Mouse (Mus musculus): Measurements from ENCODE around the gene Olfr545. TPM values are rescaled to one million over a fixed set of nuclear protein-coding genes. Genes with fewer than 3 reads are reported as not detected.

Gene Olfr545
- polyA plus RNA-seq, 1 experiment from 2014 or later = not detected

DNA sequence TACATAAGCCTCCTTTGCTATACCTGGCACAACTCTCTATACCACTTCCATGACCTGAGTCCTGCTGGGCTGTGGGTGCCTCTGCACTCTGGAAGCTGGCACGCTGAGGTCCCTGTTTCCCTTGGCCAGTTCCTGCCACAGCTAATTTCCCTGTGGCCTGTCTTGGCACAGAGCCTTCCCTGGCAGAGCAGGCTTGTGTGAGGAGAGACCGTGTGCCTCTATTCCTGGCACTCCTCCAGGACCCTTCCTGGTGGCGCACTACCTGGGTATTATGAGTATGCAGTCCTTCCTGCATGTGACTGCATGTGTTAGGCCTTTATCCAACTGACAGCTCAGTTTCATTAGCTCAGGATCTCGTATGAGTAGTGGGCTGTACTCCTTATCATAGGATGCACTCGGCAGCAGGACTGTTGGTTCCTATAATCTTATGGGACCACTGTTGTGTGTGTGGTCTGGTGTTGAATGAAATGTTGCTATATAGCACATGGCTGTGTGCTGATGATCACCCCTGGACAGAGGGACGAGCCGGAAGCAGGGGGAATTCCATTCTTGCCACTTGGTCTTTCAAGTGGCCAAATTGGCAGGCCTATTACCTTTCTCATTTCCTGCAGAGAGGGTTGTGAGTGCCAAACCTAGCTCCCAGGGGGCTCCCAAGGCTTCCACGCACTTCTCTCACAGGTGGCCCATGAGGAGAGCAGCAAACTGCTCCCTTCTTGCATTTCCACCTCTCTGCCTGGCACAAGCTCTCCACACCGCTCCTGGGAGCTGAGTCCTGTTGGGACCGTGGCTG is 17.1 kb upstream of the Olfr545 start:
- H3K27me3 ChIP-seq (ENCODE audit: insufficient read depth, low read length) = 0 out of 2 replicates have a peak, but pooled peaks cover 5% of the 10 kb centered on the region
- DNase-seq (no peak), ATAC-seq (no peak)
- no peak overlapping the region for H3K4me3 ChIP-seq (ENCODE audit: low read depth, low read length)
- H3K4me1 ChIP-seq (ENCODE audit: insufficient read depth) = no peaks in the 10 kb centered on the region
- H3K4me2 ChIP-seq (ENCODE audit: low read depth, low read length) = no peak overlapping the region
- no peak overlapping the region for H3K9ac ChIP-seq (replicated peaks)
- H3K9me3 ChIP-seq (ENCODE audit: low read length) = no peaks in the 10 kb centered on the region
- 60% methylated on average over 10 of the region's 10 CpGs for WGBS (ENCODE audit: insufficient replicate concordance)
- H3K36me3 ChIP-seq (replicated peaks; ENCODE audit: insufficient read depth, low read length) = no peaks in the 10 kb centered on the region
- TF ChIP-seq EP300 (IDR thresholded peaks at IDR 0.05; ENCODE audit: low read depth) (no peak), CTCF (IDR thresholded peaks at IDR 0.05; ENCODE audit: low read depth) (no peak)
- H3K27ac ChIP-seq (ENCODE audit: low read depth) = no peak overlapping the region

DNA sequence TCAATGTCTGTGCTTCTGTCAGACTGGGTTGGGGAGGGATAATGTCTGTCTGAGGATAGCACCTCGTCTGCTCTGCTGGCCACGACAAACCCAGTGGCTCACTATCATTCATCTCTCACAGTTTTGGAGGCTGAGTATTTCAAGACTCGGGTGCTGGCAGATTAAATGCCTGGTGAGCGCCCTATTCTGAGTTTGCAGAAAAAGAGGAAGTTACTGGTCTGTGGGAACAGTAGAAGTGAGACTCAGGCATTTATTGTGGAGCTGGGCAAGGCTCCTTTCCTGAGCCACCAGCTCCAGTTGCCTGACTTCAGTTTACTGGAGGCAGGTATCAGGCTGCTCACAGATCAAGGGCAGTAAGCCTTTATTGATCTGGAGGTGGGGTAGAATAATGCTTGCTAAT is 14.8 kb upstream of the Olfr545 start:
- no peaks in the 10 kb centered on the region for H3K36me3 ChIP-seq (replicated peaks; ENCODE audit: insufficient read depth, low read length)
- no peak overlapping the region for H3K4me3 ChIP-seq (ENCODE audit: low read depth, low read length)
- H3K27me3 ChIP-seq (ENCODE audit: insufficient read depth, low read length) = 0 out of 2 replicates have a peak, but pooled peaks cover 5% of the 10 kb centered on the region
- DNase-seq = no peak
- no peak overlapping the region for H3K4me2 ChIP-seq (ENCODE audit: low read depth, low read length)
- H3K9me3 ChIP-seq (ENCODE audit: low read length) = no peaks in the 10 kb centered on the region
- 26% methylated on average over 4 of the region's 4 CpGs for WGBS (ENCODE audit: insufficient replicate concordance)
- no peak for TF ChIP-seq CTCF (IDR thresholded peaks at IDR 0.05; ENCODE audit: low read depth)
- TF ChIP-seq EP300 (IDR thresholded peaks at IDR 0.05; ENCODE audit: low read depth) = no peak
- ATAC-seq = no peak
- no peak overlapping the region for H3K9ac ChIP-seq (replicated peaks)
- H3K4me1 ChIP-seq (ENCODE audit: insufficient read depth) = no peaks in the 10 kb centered on the region
- no peak overlapping the region for H3K27ac ChIP-seq (ENCODE audit: low read depth)

DNA sequence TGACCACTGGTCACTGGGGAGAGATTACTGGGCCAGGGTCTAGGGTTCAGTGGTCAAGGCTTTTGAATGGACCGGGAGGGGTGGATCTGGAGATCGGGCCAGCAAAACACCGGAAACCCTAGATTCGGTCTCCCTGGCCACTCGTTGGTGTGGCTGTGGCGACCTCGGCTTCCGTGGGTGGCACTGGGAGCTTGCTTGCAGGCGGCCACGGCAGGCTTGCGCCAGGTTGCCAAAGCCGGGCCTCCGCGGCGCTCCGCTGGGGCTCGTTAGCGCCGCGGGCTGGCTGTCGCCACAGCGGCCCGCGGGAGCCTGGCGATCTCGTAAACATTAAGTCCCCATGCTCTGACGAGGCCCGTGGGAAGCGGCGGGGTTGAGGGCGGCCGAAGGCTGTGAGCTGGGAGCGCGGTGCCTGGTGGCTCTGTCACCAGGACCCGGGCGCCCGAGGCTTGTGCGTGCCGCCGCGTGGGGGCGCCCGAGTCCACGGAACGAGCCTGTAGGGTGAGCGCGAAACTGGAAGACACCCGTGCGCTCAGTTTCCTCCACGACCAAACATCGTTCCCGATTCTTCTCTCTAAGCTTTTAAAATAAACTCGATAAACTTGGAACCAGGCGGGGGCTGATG is 13.6 kb upstream of the Olfr545 start:
- ATAC-seq (peak; percentile 90), DNase-seq (peak; percentile 90)
- H3K9ac ChIP-seq (replicated peaks) = peak overlapping the region; percentile 19
- H3K4me3 ChIP-seq (ENCODE audit: low read depth, low read length) = peak overlapping the region; percentile 41
- no peaks in the 10 kb centered on the region for H3K9me3 ChIP-seq (ENCODE audit: low read length)
- peak overlapping the region; percentile 74 for H3K4me2 ChIP-seq (ENCODE audit: low read depth, low read length)
- no peaks in the 10 kb centered on the region for H3K4me1 ChIP-seq (ENCODE audit: insufficient read depth)
- 2% methylated on average over 51 of the region's 54 CpGs for WGBS (ENCODE audit: insufficient replicate concordance)
- no peaks in the 10 kb centered on the region for H3K36me3 ChIP-seq (replicated peaks; ENCODE audit: insufficient read depth, low read length)
- 0 out of 2 replicates have a peak, but pooled peaks cover 5% of the 10 kb centered on the region for H3K27me3 ChIP-seq (ENCODE audit: insufficient read depth, low read length)
- no peak overlapping the region for H3K27ac ChIP-seq (ENCODE audit: low read depth)
- peak; percentile 89 for TF ChIP-seq CTCF (IDR thresholded peaks at IDR 0.05; ENCODE audit: low read depth)
- TF ChIP-seq EP300 (IDR thresholded peaks at IDR 0.05; ENCODE audit: low read depth) = no peak

DNA sequence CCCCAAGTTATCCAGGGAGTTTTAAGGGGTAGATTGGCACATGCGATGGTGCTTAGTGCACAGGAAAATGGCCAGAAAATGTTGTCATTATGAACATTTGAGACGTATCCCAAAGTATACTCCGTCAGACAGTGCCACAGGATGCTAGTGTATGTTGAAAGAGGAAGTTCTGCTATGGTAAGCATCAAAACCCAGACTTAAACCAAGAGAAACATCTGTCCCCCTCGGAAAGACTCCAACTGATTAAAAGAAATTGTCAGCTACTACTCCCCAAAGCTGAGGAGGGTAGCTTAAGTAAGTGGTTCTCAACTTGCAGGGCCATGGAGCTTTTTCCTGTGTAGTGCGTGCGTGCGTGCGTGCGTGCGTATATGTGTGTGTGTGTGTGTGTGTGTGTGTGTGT is 12.6 kb upstream of the Olfr545 start:
- Histone ChIP-seq H3K4me3 (ENCODE audit: low read depth, low read length) (no peak overlapping the region), H3K9me3 (ENCODE audit: low read length) (no peaks in the 10 kb centered on the region), H3K4me1 (ENCODE audit: insufficient read depth) (no peaks in the 10 kb centered on the region), H3K27ac (ENCODE audit: low read depth) (no peak overlapping the region), H3K27me3 (ENCODE audit: insufficient read depth, low read length) (0 out of 2 replicates have a peak, but pooled peaks cover 5% of the 10 kb centered on the region), H3K9ac (replicated peaks) (no peak overlapping the region), H3K4me2 (ENCODE audit: low read depth, low read length) (no peak overlapping the region), H3K36me3 (replicated peaks; ENCODE audit: insufficient read depth, low read length) (no peaks in the 10 kb centered on the region)
- TF ChIP-seq CTCF (IDR thresholded peaks at IDR 0.05; ENCODE audit: low read depth) (no peak), EP300 (IDR thresholded peaks at IDR 0.05; ENCODE audit: low read depth) (no peak)
- ATAC-seq (no peak), DNase-seq (no peak)
- WGBS (ENCODE audit: insufficient replicate concordance) = 59% methylated on average over 10 of the region's 10 CpGs

DNA sequence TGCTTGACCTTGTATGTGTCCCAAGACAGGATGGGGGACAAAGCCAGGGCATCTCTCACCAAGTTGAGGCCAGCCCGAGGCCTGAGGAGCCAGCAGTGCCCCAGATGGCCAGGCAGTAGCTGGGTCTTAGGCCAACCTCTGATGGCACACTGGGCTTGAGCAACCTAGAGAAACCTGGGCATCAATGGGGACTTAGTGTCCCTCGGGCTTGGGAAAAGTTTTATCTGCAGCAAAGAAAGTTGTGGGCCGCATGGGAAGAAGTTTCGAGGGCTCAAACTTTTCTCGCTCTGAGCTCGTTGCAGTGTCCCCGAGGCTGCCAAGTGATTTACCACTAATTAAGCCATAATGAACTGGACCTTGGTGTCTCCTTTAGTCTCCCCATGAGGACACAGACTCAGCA is 10.4 kb upstream of the Olfr545 start:
- H3K27me3 ChIP-seq (ENCODE audit: insufficient read depth, low read length) = 0 out of 2 replicates have a peak, but pooled peaks cover 5% of the 10 kb centered on the region
- no peak for ATAC-seq
- no peak overlapping the region for H3K9ac ChIP-seq (replicated peaks)
- no peak for TF ChIP-seq EP300 (IDR thresholded peaks at IDR 0.05; ENCODE audit: low read depth)
- TF ChIP-seq CTCF (IDR thresholded peaks at IDR 0.05; ENCODE audit: low read depth) = no peak
- H3K36me3 ChIP-seq (replicated peaks; ENCODE audit: insufficient read depth, low read length) = no peaks in the 10 kb centered on the region
- H3K9me3 ChIP-seq (ENCODE audit: low read length) = no peaks in the 10 kb centered on the region
- WGBS (ENCODE audit: insufficient replicate concordance) = 73% methylated on average over 7 of the region's 7 CpGs
- H3K27ac ChIP-seq (ENCODE audit: low read depth) = no peak overlapping the region
- DNase-seq = no peak
- H3K4me3 ChIP-seq (ENCODE audit: low read depth, low read length) = no peak overlapping the region
- no peaks in the 10 kb centered on the region for H3K4me1 ChIP-seq (ENCODE audit: insufficient read depth)
- no peak overlapping the region for H3K4me2 ChIP-seq (ENCODE audit: low read depth, low read length)

DNA sequence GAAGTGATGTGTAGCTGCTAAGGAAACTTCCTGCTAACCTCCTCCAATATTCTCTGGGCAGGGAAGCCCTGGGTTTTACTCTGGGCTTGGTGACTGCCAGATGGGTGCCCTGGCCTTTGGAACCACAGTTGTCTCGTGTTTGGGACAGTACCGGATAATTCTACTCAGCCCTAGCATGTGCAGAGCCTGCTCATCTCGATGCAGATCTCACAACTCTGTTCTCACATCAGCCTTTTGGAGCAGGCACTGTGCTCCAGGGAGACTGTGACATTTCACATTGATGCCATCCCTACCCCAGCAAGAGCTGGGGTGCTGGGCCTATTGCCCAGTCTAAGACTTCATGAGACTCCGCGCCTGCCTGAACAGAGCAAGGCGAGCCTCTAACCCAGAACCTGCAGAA is 9.3 kb upstream of the Olfr545 start:
- Histone ChIP-seq H3K9me3 (ENCODE audit: low read length) (no peaks in the 10 kb centered on the region), H3K9ac (replicated peaks) (no peak overlapping the region), H3K27me3 (ENCODE audit: insufficient read depth, low read length) (0 out of 2 replicates have a peak, but pooled peaks cover 4% of the 10 kb centered on the region), H3K36me3 (replicated peaks; ENCODE audit: insufficient read depth, low read length) (no peaks in the 10 kb centered on the region), H3K4me1 (ENCODE audit: insufficient read depth) (no peaks in the 10 kb centered on the region), H3K4me3 (ENCODE audit: low read depth, low read length) (no peak overlapping the region), H3K27ac (ENCODE audit: low read depth) (no peak overlapping the region), H3K4me2 (ENCODE audit: low read depth, low read length) (no peak overlapping the region)
- 83% methylated on average over 6 of the region's 6 CpGs for WGBS (ENCODE audit: insufficient replicate concordance)
- TF ChIP-seq CTCF (IDR thresholded peaks at IDR 0.05; ENCODE audit: low read depth) (no peak), EP300 (IDR thresholded peaks at IDR 0.05; ENCODE audit: low read depth) (no peak)
- ATAC-seq (no peak), DNase-seq (no peak)

Measured in liver, postnatal 0 days (tissue).